Mouse (Mus musculus): ENCODE data around the gene Eif5.
"Not testable (repeated sequence)": the region's sequence is repeated elsewhere in the genome, so short reads cannot be mapped to it uniquely, and the experiment has no call there.

Gene Eif5

GRCm38 (mm10) chr12:111537796-111538291, at the start of gene Eif5:
Gene Eif5, plus strand, starts transcription at chr12:111538016.
- DNase-seq (ENCODE audit: low spot score) = peak; percentile 99

DNA sequence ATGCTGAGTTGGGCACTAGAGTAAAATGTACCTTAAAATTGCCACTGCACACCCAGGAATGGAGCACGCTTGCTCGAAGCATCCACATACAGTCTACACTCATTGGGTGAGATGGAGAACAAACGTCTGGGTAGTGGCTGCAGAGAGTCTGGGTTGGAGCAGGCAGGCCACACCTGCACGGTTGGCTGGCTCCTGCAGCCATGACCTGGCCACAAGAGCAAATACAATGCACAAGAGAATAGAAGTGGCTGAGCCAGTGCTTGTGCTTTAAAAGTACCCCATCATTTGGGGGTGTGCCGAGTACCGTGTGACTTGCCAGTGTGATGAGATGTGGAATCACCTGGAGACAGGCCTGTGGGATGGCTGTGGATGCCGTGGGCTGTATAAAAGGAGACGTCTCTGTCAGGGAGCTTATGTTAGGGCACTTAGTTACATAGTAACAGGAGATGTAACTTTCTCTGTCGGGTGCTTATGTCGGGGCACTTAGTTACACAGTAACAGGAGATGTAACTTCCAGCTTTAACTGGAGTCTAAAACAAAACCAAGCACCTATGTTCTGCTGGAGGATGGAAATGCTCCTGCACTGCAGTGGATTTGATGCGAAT, 48.5 kb upstream of the Eif5 start:
- DNase-seq (ENCODE audit: low spot score) = no peak

GRCm38 (mm10) chr12:111494931-111495330, 42.9 kb upstream of the Eif5 start:
- DNase-seq (ENCODE audit: low spot score) = no peak

DNA sequence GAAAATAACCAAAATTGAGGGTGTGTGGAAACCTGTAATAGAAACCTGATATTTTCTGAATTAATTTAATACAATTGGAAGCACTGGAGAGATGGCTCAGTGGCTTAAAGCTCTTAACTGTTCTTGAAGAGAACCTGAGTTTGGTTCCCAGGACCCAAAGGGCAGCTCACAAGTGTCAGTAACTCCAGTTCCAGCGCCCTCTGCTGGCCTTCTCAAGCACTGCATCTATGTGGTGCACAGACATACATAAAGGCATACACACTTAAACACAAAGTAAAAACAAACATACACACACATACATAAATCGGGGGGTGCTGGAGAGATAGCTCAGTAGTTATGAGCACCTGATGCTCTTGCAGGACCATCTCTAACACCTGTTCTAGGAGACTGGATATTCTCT, 40.7 kb upstream of the Eif5 start:
- DNase-seq (ENCODE audit: low spot score) = no peak

DNA sequence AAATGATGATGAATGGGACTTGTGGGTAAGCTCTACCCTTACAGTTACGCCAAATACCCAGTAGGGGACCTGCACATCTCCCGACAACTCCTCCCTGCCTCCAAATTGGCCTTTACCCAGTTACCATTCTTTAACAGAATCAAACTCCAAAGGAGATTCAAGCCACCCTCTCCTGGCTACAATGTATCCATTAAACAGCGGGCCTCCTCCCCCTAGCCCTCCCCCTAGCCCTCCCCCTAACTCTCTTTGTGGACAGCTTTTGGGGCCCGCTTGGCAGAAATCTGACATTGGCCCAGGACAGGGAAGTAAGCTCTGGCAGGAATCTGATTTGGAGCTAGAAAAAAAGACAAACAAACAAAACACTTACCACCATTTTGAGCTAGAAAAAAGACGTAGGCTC, 38.2 kb upstream of the Eif5 start:
- no peak for DNase-seq (ENCODE audit: low spot score)

DNA sequence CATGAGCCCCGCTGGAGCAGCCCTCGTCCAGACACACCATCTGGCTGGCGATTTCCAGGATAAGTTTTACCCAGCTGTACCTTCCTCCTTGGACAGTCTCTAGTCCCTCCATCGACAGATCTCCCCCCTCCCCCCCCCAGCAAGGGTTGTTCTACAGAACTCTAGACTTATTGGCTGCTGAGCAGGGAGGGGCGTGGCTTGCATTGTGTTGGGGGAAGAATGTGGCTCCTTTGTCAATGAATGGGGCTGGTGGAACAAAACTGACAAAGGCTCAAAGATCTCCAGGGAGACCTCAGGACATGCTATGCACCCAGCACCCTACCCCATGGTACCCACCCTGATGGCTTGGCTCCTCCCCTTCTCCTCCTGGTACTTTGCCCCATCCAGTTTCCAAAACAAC, 37.1 kb upstream of the Eif5 start:
- DNase-seq (ENCODE audit: low spot score) = peak; percentile 29

DNA sequence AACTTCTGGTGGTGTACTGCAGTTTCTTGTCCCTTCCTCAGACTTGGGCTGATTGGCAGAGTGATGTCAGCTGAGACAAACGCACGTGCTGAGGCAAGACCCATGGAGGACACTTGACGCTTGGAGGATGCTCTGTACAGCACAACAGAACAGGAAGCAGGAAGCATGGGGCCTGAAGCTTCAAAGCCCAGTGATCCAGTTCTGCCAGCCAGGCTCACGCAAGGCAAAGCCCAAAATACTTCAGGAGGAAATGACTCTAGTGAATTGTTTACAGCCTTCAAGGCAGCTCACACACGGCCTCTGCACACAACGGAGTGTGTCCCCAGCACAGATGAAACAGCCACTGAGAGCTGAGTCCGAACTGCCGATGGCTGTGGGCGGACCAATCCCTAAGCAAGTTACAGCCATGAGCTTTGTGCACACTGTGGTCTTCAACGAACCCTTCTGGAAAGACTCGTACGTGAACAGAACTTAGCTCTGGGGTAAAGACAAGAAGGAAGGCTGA, 34.7 kb upstream of the Eif5 start:
- no peak for DNase-seq (ENCODE audit: low spot score)

DNA sequence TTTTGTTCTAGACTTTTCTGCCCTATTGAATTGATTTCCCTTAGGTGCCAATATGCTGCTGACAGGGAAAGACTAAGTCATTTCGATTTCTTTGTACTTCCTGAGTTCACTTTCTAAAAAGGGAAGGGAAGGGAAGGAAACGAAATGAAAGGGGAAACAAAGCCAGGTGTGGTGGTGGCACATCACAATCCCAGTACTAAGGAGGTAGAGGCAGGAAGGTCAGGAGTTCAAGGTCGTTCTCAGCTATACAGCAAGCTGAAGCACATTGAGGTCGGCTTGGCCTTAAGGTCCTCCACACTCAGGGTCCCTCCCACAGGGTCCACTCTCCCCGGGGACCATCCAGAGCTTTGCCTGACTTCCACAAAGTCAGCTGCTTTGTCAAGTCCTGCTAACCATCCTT, 34.2 kb upstream of the Eif5 start:
- DNase-seq (ENCODE audit: low spot score) = no peak

- DNase-seq (ENCODE audit: low spot score) = peak; percentile 96
These were observed 32.9 kb upstream of the Eif5 start for GRCm38 (mm10) chr12:111504904-111505303.

DNA sequence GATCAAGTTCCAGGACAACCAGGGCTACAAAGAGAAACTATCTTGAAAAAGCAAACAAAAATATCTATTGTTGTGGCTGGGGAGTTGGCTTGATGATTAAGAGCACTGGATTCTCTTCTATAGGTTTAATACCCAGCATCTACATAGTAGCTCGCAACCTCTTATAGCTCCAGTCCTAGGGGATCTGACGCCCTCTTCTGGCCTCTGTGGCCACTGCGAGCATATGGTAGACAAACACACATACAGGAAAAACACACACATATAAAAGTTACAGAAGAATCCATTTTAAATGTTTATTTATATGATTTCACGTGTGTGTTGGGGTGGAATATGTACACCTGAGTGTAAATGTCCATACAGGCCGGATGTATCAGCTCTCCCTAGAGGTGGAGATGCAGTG, 30.8 kb upstream of the Eif5 start:
- no peak for DNase-seq (ENCODE audit: low spot score)

DNA sequence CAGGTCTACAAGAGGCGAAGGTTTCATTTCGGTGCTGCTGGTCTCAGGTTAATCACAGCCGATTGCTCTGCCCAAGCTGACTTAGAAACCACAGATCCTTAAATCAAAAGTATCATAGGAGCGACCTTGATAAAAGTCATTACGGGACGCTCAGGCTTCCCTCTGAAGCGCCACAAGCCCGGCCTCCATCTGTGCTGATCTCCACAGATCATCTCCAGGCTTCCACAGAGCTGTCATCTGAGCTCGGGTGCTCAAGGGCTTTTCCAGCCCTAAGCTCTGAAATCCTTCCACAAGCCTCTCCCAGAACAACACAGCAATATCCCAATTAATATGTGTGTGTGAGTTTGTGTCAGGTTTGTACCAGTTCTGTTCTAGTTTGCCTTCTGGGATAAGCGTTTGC, 29.9 kb upstream of the Eif5 start:
- DNase-seq (ENCODE audit: low spot score) = no peak

- DNase-seq (ENCODE audit: low spot score) = not testable (repeated sequence)
These were observed 29.4 kb upstream of the Eif5 start for GRCm38 (mm10) chr12:111508438-111508837.

- DNase-seq (ENCODE audit: low spot score) = no peak
These were observed 25.2 kb upstream of the Eif5 start for GRCm38 (mm10) chr12:111512572-111513063.

- peak; percentile 39 for DNase-seq (ENCODE audit: low spot score)
These were observed 24.1 kb upstream of the Eif5 start for GRCm38 (mm10) chr12:111513673-111514072.

DNA sequence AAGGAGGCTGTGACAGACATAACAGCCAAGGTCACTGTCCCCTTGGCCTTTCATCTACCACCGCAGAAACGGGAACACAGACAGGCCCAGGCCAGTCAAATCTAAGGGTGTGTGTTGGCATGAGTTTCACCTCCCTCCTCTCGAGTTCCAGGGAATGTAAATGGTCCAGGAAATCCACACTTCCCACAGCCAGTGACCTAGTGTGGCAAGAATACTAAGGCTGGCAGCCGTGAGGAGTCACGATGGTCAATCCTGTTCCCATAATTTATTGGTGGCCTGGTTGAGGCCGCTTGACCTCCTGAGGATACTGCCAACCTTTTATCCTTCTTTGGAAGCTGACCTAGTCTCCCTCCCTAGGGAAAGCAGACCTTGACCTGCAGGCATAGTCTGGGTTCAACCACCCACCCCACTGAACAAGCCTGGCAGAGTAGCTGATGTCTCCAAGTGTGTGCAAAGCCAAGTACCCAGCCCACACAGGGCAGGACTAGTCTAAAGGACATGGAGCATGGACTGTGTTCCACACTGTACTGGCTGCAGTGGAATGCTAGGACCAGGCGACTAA, 23.5 kb upstream of the Eif5 start:
- DNase-seq (ENCODE audit: low spot score) = no peak

GRCm38 (mm10) chr12:111514874-111515649, 22.8 kb upstream of the Eif5 start:
- DNase-seq (ENCODE audit: low spot score) = no peak

- DNase-seq (ENCODE audit: low spot score) = no peak
These were observed 21.9 kb upstream of the Eif5 start for GRCm38 (mm10) chr12:111515920-111516319.

- no peak for DNase-seq (ENCODE audit: low spot score)
These were observed 21.0 kb upstream of the Eif5 start for GRCm38 (mm10) chr12:111516826-111517225.

DNA sequence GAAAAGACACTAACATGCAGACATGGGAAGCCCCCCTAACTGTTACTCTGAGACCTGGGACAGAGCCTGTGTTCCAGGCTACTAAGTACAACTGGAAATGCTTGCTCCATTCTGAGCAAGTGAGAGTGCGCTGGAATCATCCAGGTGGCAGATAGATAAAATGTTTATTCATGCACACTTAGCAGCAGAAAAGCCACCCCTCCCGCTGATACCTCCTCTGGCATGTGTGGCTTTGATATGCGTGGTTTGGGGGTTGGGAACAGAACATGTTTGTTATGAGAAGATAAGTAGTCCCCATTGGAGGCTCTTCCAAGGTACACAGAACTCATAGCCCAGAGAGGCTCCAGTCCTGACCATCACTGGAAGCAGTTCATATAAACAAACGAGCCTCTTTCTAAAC, 19.9 kb upstream of the Eif5 start:
- no peak for DNase-seq (ENCODE audit: low spot score)

GRCm38 (mm10) chr12:111518391-111518790, 19.4 kb upstream of the Eif5 start:
- no peak for DNase-seq (ENCODE audit: low spot score)

DNA sequence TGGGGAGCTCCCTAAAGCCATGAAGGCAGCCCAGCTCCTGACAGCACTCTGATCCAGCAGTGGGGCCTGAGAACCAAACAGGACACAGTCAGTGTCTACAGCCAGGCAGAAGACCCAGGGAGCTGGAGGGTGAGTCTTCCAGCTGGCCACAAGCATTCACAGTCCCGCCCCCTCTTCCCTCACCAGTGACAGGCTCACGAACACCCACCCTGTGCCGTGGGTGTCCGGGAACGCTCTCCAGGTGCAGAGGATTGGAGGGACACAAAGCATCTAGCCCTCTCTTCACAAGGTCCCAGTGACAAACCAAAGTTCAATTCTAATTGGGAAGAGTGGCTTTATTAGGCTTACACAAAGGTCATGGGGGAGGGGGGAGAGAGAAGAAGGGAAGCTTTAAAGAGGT, 18.0 kb upstream of the Eif5 start:
- DNase-seq (ENCODE audit: low spot score) = no peak

DNA sequence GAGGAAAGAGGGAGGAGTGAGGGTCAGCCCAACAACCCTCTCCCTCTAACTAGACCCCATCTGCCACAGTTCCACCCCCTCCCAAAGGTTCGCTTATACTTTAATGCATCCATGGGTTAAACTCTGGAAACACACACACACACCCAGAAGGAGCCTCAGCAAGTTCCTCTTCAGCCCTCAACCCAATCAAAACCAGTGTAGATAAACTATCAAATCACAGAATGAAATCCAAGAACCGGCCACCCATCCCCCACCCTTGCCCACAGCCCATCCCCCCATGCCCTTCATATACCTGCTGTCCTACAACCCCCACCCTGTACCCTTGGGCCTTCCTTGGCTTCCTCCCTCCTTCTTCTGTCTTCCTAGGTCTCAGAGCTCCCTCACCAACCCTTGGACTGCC, 16.8 kb upstream of the Eif5 start:
- DNase-seq (ENCODE audit: low spot score) = no peak

DNA sequence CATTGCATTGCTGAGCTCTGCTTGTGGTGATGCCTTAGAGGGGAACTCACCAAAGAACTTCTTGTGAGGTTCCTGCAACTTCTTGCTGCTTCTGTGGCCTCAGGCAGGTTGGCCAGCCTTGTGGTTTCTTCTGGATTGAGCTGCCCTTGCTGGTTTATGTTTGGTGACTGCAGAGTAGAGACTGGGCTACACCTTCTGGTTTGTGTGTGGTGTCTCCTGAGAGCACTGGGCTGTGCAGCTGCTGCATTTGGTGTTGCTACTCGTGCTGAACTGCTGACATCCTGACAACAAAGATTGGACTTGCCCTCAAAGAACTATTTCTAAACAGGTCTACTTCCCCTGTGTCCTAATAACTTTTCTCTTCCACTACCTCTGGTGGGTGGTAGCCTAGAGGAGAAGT, 13.3 kb upstream of the Eif5 start:
- no peak for DNase-seq (ENCODE audit: low spot score)
